23 mouse cellular contexts compared by ENCODE assay signal in the genomic region with DNA sequence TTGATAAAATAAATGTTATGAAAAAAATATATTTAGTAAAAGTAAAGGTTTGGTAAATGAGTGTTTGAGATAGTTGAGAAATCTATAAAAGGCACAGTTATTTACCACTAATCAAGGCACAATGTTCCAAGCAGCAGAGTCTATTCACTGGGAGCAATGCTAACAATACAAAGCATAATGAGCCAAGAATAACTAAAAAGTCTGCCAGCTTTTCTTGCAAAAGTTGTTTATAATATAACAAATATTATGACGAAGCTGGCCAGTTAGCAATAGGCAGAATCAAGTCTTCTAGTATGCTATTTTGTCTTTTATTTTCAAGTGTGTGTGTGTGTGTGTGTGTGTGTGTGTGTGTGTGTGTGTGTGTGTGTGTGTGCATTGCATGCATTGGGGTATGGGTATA. TPM values are rescaled to one million over a fixed set of nuclear protein-coding genes. Genes with fewer than 3 reads are reported as not detected.
"Had no signal": no experiment of that assay in that cellular context is flagged by ENCODE, and none has a peak within 500 bp of the region (broad histone marks: within the 10 kb centered on the region; RNA-seq: fewer than 3 reads in every experiment).

No protein-coding gene starts in this region.

- H3K4me1 ChIP-seq: heart, embryonic 10.5 days; heart, embryonic 12.5 days; hindbrain, embryonic 10.5 days; hindbrain, embryonic 12.5 days; intestine, embryonic 15.5 days; limb, embryonic 13.5 days; limb, embryonic 15.5 days had no signal

- H3K4me2 ChIP-seq: heart, embryonic 12.5 days; hindbrain, embryonic 12.5 days; hindbrain, embryonic 14.5 days; intestine, embryonic 15.5 days; limb, embryonic 13.5 days; limb, embryonic 15.5 days had no signal

- H3K27me3 ChIP-seq: heart, embryonic 12.5 days; hindbrain, embryonic 12.5 days; intestine, embryonic 15.5 days; limb, embryonic 13.5 days; limb, embryonic 15.5 days had no signal

- ATAC-seq: forebrain, postnatal 0 days; hindbrain, embryonic 16.5 days; inflammation-experienced regulatory T-cells, adult 6 months; intestine, embryonic 15.5 days; intestine, postnatal 0 days had no signal

- H3K9ac ChIP-seq: forebrain, postnatal 0 days; heart, embryonic 12.5 days; hindbrain, embryonic 12.5 days; hindbrain, embryonic 14.5 days; intestine, embryonic 15.5 days; limb, embryonic 13.5 days; limb, embryonic 15.5 days had no signal

- H3K27ac ChIP-seq: heart, embryonic 10.5 days; hindbrain, embryonic 10.5 days; hindbrain, embryonic 12.5 days; hindbrain, embryonic 14.5 days; intestine, embryonic 15.5 days; left cerebral cortex, adult 2 months; limb, embryonic 13.5 days; limb, embryonic 15.5 days had no signal

- H3K9me3 ChIP-seq: heart, embryonic 10.5 days; heart, embryonic 12.5 days; hindbrain, embryonic 10.5 days; hindbrain, embryonic 12.5 days; intestine, embryonic 15.5 days; limb, embryonic 13.5 days; limb, embryonic 15.5 days had no signal

- H3K4me3 ChIP-seq: heart, embryonic 10.5 days; heart, embryonic 12.5 days; hindbrain, embryonic 10.5 days; hindbrain, embryonic 12.5 days; intestine, embryonic 15.5 days; left cerebral cortex, adult 2 months; limb, embryonic 13.5 days; limb, embryonic 15.5 days had no signal

- DNase-seq: forebrain, postnatal 0 days; gastrocnemius, postnatal 10 days; gastrocnemius, postnatal 25 days; heart, postnatal 10 days; heart, postnatal 4 days; kidney, adult 18-20 months; kidney, adult 8-10 months; kidney, postnatal 10 days; kidney, postnatal 25 days; kidney, postnatal 4 days; layer of hippocampus, adult 9-11 months had no signal

- H3K36me3 ChIP-seq: heart, embryonic 10.5 days; heart, embryonic 12.5 days; hindbrain, embryonic 10.5 days; hindbrain, embryonic 12.5 days; intestine, embryonic 15.5 days; limb, embryonic 13.5 days; limb, embryonic 15.5 days had no signal

RNA-seq across cellular contexts. Expression of gene Adcy2, which starts 35.3 kb away (rescaled TPM):
- polyA plus RNA-seq: inflammation-experienced regulatory T-cells, adult 6 months had no signal
